Mouse (Mus musculus) telencephalon, adult 2 months (tissue): ENCODE results near the gene E2f2.
A peak's percentile ranks its signal among the peaks of the same experiment; 100 is the strongest.

ENCODE experiments used
- DNase-seq: peaks from one replicate; pipeline ENCODE4 v3.0.0-alpha.2; 2011; ENCODE audit warnings: low read depth, low spot score

E2f2 gene

DNA sequence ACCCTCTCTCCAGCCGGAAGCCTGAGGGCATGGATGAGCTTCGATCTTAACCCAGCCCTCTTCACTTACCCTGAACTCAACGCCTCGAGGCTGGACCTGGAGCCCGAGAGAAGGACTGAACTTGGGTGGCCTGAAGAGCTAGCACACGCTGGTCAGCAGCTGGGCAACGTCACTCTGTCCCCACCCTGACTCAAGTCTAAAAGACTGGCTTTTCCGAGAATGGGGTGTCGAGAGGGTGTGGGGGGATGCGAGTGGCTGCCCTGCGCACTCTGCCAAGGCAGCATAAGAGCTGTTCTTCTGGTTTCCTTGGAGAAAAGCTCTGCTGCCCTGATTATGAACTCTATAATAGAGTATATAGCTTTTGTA is 27.3 kb upstream of the E2f2 start:
- DNase-seq: no peak

DNA sequence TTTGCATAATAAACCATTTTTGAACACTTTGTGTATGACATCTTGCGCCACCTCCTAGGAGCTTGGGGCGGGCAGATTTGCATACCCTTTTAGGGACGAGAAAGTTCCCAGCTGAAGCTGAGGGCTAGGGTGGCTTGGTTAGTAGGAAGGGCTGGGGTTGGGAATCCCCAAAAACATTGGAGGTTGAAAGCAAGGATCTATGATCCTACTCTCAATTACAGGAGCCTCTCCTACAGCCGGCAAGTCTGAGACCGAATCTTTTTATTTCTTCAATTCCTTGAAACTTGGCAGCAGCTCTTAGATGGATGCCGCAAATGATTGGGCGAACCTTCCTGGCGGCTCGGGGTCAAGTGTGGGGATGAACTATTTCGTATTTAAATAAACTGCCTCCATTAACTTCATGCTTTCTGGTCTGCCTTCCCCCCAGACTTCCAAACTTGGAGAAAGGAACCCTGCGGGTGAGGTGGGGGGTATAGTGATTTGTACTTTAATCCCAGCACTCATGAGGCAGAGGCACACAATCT is 26.8 kb upstream of the E2f2 start:
- no peak for DNase-seq

DNA sequence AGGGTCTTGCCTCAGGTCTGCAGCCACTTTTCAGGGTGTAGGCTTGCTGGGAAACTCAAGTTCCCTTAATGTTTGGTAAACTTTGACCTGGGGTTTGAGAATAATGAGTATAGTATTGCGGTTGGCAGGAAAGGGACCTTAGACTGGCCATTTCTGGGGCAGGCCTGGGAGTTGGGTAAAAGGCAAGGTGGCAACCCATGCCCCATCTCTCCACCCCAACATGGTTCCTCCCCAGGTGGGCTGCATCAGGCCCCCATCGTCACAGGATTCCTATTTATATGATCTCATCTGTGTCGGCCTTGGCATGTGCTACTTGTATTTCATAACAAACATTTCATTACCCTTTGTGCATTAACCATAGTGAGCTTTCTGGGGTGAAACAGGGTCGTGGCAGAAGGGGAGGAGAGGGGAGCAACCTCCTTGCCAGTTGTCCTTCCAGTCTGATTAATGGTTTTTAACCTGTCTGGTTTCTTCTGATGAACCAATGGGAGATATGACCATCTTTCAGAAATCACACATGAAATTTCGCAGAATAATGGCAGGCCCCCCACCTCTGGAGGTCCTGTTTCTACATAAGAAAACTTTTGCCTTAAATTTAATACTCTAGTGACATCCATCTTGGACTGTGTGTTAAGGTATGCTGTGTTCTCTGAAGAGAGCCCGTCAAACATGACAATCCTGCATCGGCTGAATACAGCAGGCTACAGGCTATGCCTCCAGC is 26.0 kb upstream of the E2f2 start:
- no peak for DNase-seq

DNA sequence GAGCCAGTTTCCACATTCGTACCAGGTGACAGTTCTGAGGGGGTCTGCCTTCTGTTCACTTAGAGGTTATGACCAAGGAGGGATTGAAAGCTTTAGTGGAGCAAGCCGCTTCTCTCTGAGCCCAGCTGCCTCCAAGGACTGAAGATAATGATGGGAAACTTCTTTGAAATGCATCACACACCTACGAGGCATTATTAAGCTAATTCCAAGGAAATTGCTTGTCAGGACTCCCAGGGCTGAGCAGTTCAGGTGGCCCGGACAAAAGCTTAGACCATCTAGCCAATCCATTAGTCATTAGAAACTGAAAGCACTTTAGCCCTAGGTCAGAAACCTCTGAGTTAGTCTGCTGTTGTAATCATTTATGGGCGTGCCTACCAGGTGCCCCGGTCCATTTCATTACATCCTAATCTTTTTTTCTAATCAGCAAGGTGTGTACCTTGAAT is 25.5 kb upstream of the E2f2 start:
- DNase-seq: no peak

- no peak for DNase-seq
Measured at GRCm38 (mm10) chr4:136147436-136148135, 24.6 kb upstream of the E2f2 start.

DNA sequence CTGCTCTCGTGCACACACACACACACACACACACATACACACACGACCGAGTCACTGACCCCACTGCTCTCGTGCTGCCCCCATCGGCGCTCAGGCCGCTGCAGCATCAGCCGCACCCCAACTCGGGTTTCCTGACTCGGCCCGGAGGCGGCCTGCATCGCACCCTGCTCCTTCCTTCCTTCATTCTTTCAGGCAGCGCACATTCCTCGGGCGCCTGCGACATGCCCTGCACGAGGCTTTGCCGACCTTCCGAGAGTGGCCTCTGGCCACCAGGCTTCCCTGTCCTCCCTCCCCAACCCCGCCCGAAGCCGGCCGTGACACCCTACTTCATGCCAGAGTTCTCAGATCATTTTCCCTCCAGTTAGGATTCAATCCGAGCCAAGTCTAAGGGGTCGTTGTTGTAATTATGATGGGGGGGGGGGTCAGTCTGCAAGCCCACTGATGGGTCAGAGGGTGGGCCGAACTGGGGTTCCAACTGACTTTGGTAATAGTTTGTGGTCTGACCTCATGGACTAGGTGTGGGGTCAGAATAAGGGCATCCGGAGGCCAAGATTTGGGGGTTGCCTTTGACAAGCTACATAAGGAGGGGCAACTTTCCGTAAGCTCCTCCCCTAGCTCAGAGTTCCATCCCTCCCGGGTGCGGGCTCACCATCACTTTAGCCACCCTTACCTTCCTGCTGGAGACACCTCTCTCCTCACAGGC is 23.7 kb upstream of the E2f2 start:
- DNase-seq: no peak

DNA sequence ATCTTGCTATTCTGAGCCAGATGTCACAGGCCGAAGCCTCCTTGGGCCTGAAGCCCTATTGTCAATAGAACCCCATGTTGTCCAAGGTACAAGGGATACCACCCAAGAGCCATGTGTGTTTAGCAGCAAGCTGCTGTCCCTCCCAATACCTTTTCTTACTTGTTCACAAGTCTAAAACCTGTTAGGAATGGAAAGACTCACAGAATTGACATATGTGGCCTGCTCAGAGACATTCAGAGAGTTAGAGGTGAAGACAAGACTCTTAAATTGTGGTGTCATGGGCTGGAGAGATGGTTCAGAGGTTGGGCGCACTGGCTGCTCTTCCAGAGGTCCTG is 23.2 kb upstream of the E2f2 start:
- DNase-seq: no peak

DNA sequence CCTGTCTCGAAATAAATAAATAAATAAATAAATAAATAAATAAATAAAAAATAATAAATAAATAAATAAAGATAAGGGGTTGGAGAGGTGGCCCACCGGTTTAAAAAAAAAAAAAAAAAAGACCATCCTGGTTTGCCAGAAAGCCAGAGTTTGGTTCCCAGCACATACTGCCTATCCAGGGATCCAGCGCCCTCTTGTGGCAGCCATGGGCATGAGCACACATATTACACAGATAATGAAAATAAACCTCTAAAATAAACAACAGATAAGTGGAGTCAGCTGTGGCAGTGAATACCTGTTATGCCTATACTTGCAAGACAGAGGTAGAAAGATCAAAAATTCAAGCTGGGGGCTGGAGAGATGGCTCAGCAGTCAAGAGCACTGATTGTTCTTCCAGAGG is 22.5 kb upstream of the E2f2 start:
- DNase-seq: no peak

- no peak for DNase-seq
Measured at GRCm38 (mm10) chr4:136150596-136150995, 21.6 kb upstream of the E2f2 start.

DNA sequence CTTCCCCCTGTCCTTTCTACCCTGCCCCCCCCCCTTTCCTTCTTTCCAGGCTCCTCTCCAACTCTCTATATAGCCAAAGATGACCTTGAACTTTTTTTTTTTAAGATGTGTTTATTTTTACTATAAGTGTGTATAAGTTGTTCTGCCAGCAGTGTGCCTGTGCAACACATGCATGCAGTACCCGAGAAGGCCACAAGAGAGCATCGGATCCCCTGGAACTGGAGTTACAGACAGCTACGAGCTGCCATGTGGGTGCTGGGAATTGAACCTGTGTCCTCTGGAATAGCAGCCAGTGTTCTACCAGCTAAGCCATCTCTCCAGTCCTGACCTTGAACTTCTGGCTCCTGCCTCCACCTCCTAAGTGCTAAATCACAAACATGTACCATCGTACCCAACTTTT is 19.4 kb upstream of the E2f2 start:
- DNase-seq: no peak

DNA sequence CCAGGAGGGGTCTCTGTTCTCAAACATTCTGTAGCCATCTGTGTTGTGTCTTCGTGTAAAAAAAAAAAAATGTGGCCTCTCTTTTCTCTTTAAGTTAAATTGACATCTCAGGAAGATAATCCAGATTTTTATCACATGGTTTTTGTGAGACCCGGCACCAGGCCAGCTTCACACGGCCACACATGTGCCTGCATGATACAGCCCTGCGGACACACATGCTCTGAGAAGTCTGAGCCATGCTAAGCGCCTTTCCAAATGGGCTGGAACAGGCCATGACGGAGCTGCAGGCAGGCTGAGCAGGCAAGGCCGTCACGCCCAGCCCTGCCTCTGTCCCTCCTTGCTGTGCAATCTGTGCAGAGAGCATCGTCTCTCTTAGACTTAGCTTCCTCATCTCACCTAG is 17.7 kb upstream of the E2f2 start:
- no peak for DNase-seq

DNA sequence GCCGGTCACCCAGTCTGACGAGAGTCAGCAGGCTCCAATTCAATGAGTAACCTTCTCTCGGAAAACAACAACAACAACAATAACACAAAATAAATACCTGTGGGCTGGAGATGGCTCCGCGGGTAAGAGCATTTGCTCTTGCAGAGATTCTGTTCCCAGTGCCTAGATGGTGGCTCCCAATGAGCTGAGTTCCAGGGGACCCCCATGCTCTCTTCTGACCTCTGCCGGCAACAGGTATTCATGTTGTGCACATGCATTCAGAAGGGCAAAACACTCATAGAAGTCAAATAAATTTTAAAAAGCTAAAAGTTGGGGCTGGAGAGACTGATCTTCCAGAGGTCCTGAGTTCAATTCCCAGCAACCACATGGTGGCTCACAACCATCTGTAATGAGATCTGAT is 13.7 kb upstream of the E2f2 start:
- DNase-seq: no peak

DNA sequence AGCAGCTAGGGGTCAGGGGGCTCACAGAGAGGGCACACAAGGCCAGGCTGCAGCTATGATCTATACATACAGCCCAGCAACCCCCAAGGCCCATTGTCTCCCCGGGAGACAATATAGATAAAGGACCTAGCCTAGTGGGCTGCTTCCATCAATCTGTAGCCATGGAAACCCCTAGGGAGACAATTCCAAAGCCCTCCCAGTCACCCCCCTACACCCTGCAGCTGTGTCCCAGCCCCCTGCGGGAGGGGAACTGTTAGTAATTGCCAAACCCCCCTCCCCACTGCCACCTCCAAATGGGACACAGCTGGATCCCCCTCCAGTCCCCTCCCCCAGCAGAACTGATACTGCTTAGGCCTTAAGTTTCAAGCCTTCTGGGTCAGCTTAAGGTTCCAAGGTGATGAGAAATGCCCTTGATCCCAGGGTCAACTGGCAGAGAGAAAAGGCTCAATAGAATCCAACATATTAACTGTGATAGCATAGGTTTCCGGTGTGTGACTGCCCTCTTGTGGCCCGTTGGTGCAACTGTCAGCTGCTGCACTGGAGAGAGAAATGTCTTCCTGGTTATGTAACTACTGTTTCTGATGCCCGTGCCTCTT is 12.3 kb upstream of the E2f2 start:
- peak; percentile 65 for DNase-seq

GRCm38 (mm10) chr4:136163448-136163847 is 8.7 kb upstream of the E2f2 start:
- DNase-seq: peak; percentile 33

DNA sequence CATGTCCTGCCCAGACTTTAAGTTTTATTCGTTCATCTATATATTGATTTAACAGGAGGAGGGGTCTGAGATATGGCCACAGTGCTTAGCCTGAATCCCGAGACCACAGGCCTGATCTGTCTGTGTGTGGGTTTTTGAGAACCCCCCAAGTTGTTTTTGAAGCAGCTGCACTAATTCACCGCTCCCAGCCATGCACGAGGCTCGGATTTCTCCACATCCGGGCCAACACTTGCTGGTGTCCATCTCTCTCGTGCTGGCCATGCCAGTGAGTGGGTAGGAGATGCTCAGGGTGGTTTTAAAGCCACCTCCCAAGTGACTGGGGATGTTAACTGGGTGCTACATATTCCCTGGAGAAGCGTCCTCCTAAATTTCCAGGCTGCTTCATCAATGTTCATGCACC is 7.2 kb upstream of the E2f2 start:
- DNase-seq: no peak

GRCm38 (mm10) chr4:136167701-136168100 is 4.5 kb upstream of the E2f2 start:
- DNase-seq: no peak

- no peak for DNase-seq
Measured at GRCm38 (mm10) chr4:136170401-136170800, 1.8 kb upstream of the E2f2 start.

GRCm38 (mm10) chr4:136171455-136171854 is 739 bp upstream of the E2f2 start:
- no peak for DNase-seq

DNA sequence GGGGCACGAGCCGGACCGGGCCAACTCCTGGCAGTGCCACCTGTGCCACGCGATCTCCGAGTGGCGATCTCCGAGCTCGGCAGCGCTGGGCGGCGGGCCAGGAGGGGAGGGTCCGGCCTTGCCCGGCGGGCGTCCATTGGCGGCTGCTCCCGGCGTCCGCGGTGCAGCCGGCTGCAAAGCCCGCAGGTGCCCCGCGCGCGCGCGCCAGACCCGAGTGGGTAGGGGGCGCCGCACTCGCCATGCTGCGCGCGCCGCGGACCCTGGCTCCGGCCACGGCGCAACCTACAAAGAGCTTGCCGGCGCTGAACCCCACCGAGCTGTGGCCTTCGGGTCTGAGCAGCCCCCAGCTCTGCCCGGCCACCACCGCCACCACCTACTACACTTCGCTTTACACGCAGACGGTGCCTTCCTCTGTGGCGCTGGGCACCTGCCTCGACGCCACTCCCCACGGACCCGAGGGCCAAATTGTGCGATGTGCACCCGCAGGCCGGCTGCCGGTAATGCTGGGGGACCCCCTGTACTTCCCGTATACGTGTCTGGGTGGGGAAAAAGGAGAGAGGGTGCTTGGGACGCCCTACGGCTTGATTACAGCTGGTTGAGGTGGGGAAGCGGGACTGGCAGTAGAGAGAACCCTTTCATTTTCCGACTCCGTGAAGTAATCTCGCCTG is 482 bp downstream of the E2f2 start:
- DNase-seq: no peak

- DNase-seq: no peak
Measured at GRCm38 (mm10) chr4:136173210-136173715, 1.1 kb downstream of the E2f2 start.
